15 mouse cellular contexts compared by ENCODE assay signal in the genomic region with DNA sequence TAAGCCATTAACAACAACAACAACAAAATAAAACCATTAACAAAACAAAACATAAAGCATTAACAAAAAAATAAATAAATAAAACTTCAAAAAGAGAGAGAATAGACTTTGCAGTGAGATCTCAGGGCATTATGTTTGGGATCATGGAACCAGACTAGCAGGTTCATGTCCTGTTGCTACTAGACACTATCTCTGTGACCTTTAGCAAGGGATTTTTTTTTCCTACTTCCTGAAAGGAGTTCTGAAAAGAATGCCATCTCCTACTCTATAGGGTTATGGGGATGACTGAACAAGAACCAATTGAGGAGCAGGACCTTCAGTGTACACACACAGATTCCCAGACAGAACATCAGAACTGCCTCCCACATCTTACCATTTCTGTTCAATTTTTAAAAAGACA.
"Had no signal": no experiment of that assay in that cellular context is flagged by ENCODE, and none has a peak within 500 bp of the region (broad histone marks: within the 10 kb centered on the region; RNA-seq: fewer than 3 reads in every experiment).

No protein-coding gene starts in this region.

- H3K36me3 ChIP-seq: kidney, embryonic 15.5 days; limb, embryonic 13.5 days; midbrain, embryonic 13.5 days; neural tube, embryonic 15.5 days had no signal

- H3K9ac ChIP-seq: kidney, embryonic 15.5 days; limb, embryonic 13.5 days; liver, embryonic 14.5 days; midbrain, embryonic 13.5 days; neural tube, embryonic 15.5 days had no signal

- H3K4me1 ChIP-seq: kidney, embryonic 15.5 days; limb, embryonic 13.5 days; neural tube, embryonic 15.5 days had no signal

- H3K27me3 ChIP-seq: kidney, embryonic 15.5 days; limb, embryonic 13.5 days; midbrain, embryonic 13.5 days; neural tube, embryonic 15.5 days had no signal

- H3K4me2 ChIP-seq: kidney, embryonic 15.5 days; limb, embryonic 13.5 days; midbrain, embryonic 13.5 days; neural tube, embryonic 15.5 days had no signal

- H3K4me3 ChIP-seq: kidney, embryonic 15.5 days; limb, embryonic 13.5 days; midbrain, embryonic 13.5 days; myocyte; neural tube, embryonic 15.5 days had no signal

- ATAC-seq: midbrain, embryonic 13.5 days had no signal

- H3K9me3 ChIP-seq: kidney, embryonic 15.5 days; limb, embryonic 13.5 days; midbrain, embryonic 13.5 days; neural tube, embryonic 15.5 days had no signal

- H3K27ac ChIP-seq: kidney, embryonic 15.5 days; limb, embryonic 13.5 days; liver, embryonic 14.5 days; midbrain, embryonic 13.5 days; neural tube, embryonic 15.5 days had no signal

- DNase-seq: kidney, adult 2 months; kidney, postnatal 14 days; layer of hippocampus, adult 9-11 months; left cerebral cortex, postnatal 4 days; lung, adult 18-20 months; lung, postnatal 36 days; right cerebral cortex, adult 18-20 months; right cerebral cortex, postnatal 25 days; thymus, postnatal 4 days had no signal
